Mouse (Mus musculus) urinary bladder, postnatal 14 days (tissue): ENCODE data around the gene Enox1.
A peak's percentile ranks its signal among the peaks of the same experiment; 100 is the strongest.
"Not testable (repeated sequence)": the region's sequence is repeated elsewhere in the genome, so short reads cannot be mapped to it uniquely, and the experiment has no call there.

Experiments
- DNase-seq: peaks from one replicate; pipeline ENCODE4 v3.0.0; 2021; ENCODE audit warnings: low spot score

Enox1 gene

GRCm38 (mm10) chr14:77156222-77156910, at the start of gene Enox1:
TSS of gene Enox1 (plus strand) at chr14:77156763.
- DNase-seq, result peak; percentile 42

DNA sequence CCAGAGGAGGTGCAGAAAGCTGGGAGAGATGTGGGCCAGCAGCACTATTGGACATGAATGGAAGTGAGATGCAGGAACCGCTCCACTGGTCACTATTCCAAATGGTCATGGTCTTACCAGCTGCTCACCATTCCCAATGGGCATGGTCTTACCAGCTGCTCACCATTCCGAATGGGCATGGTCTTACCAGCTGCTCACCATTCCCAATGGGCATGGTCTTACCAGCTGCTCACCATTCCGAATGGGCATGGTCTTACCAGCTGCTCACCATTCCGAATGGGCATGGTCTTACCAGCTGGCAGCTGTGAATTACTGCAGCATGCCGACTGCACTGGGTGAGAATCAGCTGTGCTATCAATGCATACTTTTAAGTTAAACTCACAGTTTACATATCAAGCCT, 45.9 kb upstream of the Enox1 start:
- DNase-seq, result not testable (repeated sequence)

- no peak for DNase-seq
Measured at GRCm38 (mm10) chr14:77130612-77131011, 26.0 kb upstream of the Enox1 start.

GRCm38 (mm10) chr14:77136936-77137335, 19.6 kb upstream of the Enox1 start:
- DNase-seq, result no peak

DNA sequence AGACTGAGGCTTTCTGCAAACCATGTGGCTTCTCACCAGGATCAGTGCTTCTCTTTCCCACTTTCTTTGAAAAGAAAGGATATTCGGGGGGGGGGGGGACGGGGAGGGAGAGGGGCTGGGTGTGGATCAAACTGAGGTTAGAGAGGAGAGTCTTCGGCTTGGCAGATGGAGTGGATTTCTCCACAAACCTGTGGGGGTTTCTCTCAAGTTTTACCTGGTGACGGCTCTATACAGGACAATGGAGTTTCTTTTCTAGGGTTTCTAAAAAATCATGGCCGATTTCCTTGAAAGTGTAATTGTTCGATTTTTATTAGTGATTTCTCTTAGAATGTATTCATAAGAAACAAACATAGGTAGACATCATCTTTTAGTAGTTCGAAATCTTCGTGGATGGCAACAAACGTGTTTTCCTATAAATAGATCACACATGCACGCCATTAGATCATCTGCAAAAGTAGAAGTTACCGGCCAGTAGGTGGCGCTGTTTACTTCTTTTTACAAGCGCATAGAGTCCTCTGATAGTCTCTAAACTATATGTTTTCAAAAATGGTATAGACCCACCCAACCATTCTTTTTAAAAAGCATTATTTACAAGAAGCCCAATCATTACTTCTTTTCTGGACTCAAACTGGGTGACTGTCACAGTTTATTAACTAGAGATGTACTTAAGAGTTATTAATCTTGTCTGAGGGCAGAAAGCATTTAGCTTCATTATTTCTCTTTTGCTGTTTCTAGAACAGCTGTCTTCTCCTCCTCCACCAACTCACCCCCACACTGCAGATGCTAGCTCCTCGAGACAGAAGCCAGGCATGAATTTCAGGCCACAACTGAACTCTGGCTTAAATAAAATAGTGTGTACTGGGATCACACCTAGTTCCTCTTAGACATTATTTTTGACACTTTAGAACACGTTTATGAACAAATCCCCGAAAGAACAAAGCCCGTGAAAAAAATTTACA, 15.0 kb upstream of the Enox1 start:
- peak; percentile 83 for DNase-seq

- DNase-seq, result no peak
Measured at GRCm38 (mm10) chr14:77145103-77145502, 11.5 kb upstream of the Enox1 start.

DNA sequence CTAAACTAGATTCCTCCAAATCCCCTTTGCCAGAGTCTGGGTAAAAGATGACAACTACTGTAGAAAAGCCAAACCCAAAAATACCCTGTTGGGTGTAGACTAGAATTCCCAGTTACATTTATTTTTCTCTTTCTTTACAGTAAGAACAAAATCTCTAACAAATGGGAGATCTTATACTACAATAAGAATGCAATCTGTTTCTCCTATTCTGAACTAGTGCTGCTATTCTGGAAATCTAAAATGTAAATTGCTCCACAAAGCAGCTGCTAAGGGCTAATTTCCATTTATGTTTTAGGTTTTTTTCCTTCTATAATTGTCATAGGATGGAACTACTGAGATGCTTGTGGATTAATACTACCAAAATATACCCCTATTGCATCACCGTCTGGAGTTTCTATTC, 8.9 kb upstream of the Enox1 start:
- no peak for DNase-seq

DNA sequence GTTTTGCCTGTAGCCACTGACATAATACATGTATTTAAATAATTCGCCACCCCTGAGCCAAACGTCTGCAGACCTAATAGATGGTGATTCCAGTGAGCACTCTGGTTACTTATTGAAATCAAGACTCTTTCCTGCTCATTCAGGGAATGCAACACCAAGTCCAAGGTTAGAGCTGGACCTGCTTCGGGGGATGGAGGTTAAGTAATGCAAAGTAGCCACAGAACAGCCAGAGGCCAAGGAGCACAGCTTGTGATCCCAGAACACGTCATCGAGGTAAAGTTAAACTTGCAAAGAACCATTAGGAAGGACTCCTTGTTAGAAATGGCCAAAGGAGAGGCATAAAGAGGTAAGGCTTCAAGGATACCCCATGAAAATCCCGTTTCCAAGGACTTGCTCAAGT, 6.0 kb upstream of the Enox1 start:
- no peak for DNase-seq

GRCm38 (mm10) chr14:77151431-77151830, 5.1 kb upstream of the Enox1 start:
- no peak for DNase-seq

DNA sequence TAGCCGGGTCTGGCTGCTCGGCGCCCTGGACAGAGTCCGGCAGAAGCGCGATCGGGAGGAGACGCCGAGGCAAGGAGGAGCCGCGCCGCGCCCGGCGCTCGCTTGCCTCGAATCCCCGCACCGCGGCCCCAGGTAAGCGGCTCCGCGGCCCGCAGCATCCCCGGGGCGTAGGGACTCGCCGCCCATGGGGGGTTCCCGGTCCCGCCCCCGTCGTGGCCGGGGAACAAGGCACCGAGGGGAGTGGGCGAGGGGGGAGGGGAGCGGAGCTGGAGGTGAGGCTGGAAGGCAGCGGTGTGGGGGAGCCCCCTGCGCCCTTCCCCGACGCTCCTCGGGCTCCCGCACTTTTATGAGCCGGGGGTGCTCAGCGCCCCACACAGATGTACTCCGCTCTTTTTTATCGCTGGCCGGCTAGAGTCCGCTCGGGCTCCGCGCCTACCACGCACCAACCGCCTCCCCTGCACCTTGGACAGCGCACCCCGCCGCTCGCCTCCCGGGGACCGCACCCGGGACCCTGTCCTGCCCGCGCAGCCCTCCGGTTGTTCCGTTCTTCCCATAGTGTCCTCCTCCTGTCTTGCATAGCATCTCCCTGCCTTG, 445 bp downstream of the Enox1 start:
- DNase-seq, result peak; percentile 11

DNA sequence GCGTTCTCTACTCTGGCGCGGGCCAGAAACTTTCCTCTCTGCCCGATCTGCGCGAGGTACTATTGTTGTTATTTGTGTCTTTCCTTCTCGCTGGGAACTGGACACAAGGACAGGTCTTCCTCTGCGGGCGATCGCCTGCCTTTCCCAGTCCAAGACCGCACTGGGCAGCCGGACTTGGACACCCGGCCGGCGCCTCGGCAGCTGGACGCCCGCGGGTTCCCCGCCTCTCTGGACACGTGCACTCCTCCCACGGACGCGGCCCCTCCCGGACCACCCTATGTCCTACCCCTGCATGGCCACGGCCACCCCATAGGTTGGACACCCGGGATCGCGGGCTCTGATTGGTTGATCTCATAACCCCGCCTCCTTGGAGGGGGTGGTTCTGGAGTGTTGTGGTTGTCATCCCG, 945 bp downstream of the Enox1 start:
- DNase-seq, result peak; percentile 61

- no peak for DNase-seq
Measured at GRCm38 (mm10) chr14:77159397-77159796, 2.8 kb downstream of the Enox1 start.

GRCm38 (mm10) chr14:77162496-77162895, 5.9 kb downstream of the Enox1 start:
- no peak for DNase-seq

GRCm38 (mm10) chr14:77164396-77164795, 7.8 kb downstream of the Enox1 start:
- DNase-seq, result no peak

DNA sequence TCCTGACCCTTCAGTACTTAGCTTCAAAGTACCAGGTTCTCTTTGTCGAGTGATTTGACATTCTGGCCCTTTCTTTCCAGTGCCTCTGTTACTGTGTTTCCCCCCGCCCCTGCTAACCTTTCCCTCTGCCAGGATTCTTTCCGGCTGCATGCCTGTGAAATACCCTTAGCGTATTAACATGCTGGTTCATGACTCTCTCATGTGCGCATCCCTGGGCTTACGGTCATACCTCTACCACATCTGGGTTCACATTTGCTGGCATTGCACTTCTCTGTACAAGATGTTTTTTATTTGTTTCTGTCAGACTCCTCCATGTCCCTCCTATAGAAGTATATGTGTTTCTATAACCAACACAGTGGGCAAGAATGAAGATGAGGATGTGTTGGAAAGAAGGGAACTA, 11.6 kb downstream of the Enox1 start:
- no peak for DNase-seq

DNA sequence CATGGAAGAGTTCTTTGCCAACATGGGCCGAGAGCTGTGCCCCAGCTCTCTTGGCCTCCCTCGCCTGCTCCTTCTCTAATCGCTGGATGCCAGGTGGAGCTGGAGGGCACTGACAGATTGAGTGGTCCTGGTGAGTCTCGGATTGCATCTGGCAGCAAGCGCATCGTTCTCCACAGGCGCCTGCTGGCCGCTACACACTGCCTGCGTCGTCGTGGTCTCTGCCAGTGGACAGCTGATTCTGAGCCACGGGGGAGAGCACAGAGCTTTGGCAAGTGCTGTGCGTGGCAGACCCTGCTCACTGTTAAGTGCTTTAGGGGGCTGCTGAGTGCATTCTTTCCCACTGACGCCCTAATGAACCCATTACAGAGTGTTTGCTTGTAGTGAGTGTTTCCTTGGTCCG, 17.9 kb downstream of the Enox1 start:
- no peak for DNase-seq

DNA sequence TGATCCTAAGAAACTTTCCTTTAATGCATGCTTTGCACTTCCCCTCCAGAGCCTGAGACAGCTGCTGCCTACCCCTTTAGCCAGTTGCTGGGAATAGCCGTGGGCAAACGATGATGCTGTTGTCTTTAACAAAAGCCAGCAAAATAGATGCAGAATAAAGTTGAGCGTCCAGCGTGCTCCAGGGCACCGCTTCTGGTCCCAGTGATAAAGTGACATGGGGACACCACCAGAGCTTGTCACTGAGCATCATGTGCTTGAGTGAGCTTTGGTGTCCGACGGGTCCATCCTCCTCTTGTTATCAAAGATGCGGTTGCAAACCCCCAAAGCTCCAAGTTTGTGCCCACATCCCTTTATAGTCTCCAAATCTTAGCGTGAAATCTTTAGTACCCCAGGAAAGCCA, 18.4 kb downstream of the Enox1 start:
- no peak for DNase-seq

DNA sequence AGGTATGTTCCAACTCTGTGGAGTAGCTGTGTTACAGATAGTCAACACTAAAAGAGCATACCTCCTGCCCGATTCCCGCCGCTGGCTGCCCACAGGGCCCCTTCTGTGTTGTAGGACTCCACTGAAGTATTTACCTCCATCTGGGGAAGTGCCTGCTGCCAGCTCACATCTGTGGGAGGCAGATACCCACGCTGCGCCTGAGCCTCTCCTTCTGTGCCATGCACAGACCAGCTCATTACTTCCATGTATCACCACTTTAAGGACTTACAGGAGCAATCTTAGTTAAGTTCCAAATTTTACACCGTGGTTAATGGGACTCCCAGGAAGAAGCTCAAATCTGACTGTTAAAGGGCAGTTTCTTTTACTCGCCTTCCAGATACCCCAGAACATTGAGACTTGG, 23.7 kb downstream of the Enox1 start:
- no peak for DNase-seq

- peak; percentile 9 for DNase-seq
Measured at GRCm38 (mm10) chr14:77180753-77181374, 24.3 kb downstream of the Enox1 start.

- no peak for DNase-seq
Measured at GRCm38 (mm10) chr14:77183491-77183890, 26.9 kb downstream of the Enox1 start.

- no peak for DNase-seq
Measured at GRCm38 (mm10) chr14:77190158-77190557, 33.6 kb downstream of the Enox1 start.

DNA sequence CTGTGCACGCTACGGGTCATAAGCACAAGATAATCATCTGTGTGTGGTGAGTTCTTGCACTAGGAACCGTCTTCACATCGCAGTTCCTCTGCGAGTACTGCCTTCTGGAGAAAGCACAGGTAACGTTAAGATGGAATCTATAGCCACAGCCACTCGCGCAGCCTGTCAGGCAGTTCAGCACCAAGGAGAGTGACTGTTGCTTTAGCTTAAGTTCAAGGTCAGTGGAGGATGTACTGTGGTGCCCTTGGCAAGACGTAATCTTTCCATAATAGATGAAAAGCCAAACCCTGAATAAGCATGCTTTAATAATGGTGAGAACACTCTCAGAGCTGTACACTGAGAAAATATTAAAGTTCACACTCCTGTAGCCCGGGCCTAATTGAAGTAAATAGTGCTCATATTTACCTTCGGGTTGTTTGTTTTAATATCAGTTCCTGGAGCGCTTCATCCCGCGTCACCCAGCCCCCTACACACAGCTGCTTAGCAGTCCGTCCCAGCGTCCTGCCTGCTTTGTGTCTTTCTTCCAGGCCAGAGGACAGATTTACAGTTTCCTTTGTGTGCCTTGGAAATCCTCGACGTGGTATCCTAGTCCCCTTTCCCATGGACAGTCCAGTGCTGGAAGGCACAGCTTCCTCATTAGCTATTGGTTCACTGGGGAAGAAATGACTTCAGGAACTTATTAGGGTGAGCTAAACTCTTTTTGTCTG, 38.9 kb downstream of the Enox1 start:
- no peak for DNase-seq
